Mouse (Mus musculus): ENCODE measurements around the gene Hist1h4m. TPM values are rescaled to one million over a fixed set of nuclear protein-coding genes. Genes with fewer than 3 reads are reported as not detected.
"Not testable (repeated sequence)": the region's sequence is repeated elsewhere in the genome, so short reads cannot be mapped to it uniquely, and the experiment has no call there.

Gene Hist1h4m
- polyA plus RNA-seq, 1 experiment from 2014 or later, result not detected

DNA sequence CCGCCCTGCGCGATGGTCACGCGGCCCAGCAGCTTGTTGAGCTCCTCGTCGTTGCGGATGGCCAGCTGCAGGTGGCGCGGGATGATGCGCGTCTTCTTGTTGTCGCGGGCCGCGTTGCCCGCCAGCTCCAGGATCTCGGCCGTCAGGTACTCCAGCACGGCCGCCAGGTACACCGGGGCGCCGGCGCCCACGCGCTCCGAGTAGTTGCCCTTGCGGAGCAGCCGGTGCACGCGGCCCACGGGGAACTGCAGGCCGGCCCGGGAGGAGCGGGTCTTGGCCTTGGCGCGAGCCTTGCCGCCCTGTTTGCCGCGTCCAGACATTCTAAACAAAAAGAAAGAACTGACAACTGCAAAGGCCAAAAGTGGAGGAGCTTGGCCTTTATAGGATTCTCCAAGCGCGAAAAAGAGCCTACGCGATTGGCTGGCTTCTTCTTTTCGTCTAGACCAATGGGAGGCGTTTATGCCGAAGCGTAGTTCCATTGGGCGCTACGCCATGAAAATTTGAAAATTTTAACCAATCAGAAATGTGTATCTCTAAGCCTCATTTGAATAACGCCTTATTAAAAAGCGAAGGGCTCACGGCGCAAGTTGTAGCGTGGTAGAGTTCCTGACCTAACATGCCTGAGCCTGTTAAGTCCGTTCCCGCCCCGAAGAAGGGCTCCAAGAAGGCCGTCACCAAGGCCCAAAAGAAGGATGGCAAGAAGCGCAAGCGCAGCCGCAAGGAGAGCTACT is 24.5 kb upstream of the Hist1h4m start, which contains the start of the genes Hist1h2an and Hist1h2bp:
Gene Hist1h2an (minus strand): TSS at position 320 of the 731 bp plus-strand sequence.
Gene Hist1h2bp (plus strand): TSS at position 563 of the 731 bp plus-strand sequence.
- not testable (repeated sequence) for H3K27me3 ChIP-seq; H3K9me3 ChIP-seq; H3K36me3 ChIP-seq (replicated peaks)
- peak within 1 kb of the TSS; percentile 53 for H3K4me2 ChIP-seq
- H3K9ac ChIP-seq, result peak within 1 kb of the TSS; percentile 58
- ATAC-seq (ENCODE audit: low FRiP score), result peak; percentile 95
- H3K4me1 ChIP-seq, result peaks cover 39% of the 10 kb centered on the region
- WGBS, result under 1% methylated on average over 38 of the region's 63 CpGs
- peak within 1 kb of the TSS; percentile 94 for H3K27ac ChIP-seq
- peak within 1 kb of the TSS; percentile 37 for H3K4me3 ChIP-seq (replicated peaks)

DNA sequence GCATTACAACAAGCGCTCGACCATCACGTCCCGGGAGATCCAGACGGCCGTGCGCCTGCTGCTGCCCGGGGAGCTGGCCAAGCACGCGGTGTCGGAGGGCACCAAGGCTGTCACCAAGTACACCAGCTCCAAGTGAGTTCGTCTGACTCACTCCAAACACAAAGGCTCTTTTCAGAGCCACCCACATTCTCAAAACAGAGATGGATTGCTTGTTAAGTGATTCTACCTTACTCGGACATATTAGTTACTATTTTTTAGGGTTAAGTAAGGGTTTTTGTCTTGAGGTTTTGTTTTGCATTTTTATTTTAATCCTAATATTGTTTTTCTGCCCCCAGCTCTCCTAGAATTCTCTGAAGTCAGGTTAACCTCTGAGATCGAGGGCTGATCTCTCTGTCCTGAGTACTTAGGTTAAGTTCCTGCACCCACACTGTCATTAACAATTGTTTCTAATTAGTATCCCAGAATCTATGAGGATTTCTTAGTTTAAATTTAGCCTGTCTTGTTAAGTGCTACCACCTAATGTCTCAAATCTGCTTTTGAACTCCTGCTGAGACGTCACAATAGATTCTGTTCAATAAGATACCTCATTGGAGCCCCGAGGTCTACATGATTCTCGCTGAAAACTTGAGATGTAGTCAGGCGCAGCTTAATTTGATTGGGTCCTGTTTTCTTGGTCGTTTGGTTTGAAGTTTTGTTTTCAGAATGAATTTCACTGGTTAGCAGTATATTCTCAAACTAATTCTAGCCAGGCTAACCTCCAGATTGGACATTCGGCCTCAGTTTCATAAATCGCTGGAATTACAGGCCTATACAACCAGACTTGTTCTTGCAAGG is 23.6 kb upstream of the Hist1h4m start:
- peaks cover 32% of the 10 kb centered on the region for H3K4me1 ChIP-seq

DNA sequence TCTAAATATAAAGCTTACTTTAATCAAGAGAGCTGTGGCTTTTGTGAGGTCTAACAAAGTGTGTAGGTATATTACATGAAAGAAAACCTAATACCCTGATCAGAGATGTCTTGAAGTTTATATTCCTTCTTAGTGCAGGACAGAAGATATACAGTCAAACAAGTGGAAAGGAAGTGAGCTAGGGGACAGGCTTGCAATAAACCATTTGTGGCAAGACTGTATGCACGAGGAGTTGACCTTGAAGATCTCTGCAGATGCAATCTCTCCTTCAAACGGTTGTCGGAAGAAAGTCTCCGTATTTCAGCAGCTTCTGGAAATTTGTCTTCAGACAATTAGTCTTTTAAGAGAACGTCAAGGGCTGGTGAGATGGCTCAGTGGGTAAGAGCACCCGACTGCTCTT is 21.6 kb upstream of the Hist1h4m start:
- Histone ChIP-seq H3K9me3 (no peaks in the 10 kb centered on the region), H3K27ac (no peak overlapping the region)
- WGBS, result 54% methylated on average over 6 of the region's 6 CpGs

More for the DNA sequence above, 23.6 kb upstream of the Hist1h4m start:
- Histone ChIP-seq H3K9me3 (no peaks in the 10 kb centered on the region), H3K4me3 (replicated peaks) (peak overlapping the region; percentile 37), H3K9ac (peak overlapping the region; percentile 45; the same call in 1 of the 2 replicates), H3K27me3 (no peaks in the 10 kb centered on the region), H3K36me3 (replicated peaks) (no peaks in the 10 kb centered on the region), H3K27ac (peak overlapping the region; percentile 88), H3K4me2 (peak overlapping the region; percentile 50)
- WGBS, result 5% methylated on average over 17 of the region's 21 CpGs
- ATAC-seq (ENCODE audit: low FRiP score), result peak; percentile 14

DNA sequence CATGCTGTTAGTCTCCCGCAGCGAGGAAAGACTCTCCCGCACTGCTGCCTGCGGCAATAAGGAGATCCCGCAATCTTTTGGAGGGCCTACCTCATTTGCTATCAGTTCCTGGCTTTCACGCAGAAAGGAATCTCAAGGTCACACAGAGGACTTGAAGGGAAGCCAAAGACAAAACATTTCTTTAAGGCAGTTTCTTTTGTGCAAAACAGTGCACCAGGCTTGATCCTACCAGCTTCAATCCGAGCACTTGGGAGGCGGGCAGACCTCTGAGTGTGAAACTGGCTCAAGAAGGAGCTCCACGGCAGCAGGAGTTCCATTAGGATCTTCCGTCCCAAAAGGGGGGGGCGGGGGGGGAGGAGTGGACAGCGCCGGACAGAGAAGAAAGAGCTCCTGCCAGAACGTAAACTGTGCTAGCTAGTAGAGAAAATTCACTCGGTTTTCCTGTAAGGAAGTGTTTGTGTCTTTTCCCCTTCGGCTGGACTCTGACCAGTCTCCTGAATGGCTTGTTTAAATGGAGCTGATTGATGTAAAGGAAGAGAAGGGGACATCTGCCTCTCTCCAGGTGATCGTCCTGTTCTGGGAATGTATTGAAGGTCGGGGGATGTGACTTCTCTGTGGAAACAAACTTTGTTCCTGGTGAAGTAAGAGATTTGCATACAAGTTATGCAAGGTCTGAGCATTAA is 20.8 kb upstream of the Hist1h4m start:
- ATAC-seq (ENCODE audit: low FRiP score), result no peak
- Histone ChIP-seq H3K4me3 (replicated peaks) (peak overlapping the region; percentile 11), H3K36me3 (replicated peaks) (no peaks in the 10 kb centered on the region), H3K27me3 (no peaks in the 10 kb centered on the region), H3K9ac (peak overlapping the region; percentile 45), H3K4me2 (peak overlapping the region; percentile 42), H3K27ac (peak overlapping the region; percentile 36; the same call in 1 of the 2 replicates), H3K9me3 (no peaks in the 10 kb centered on the region), H3K4me1 (peaks cover 20% of the 10 kb centered on the region)
- WGBS, result 5% methylated on average over 18 of the region's 18 CpGs

More for the DNA sequence above, 21.6 kb upstream of the Hist1h4m start:
- H3K36me3 ChIP-seq (replicated peaks), result no peaks in the 10 kb centered on the region
- no peak overlapping the region for H3K4me3 ChIP-seq (replicated peaks)
- H3K9ac ChIP-seq, result no peak overlapping the region
- H3K27me3 ChIP-seq, result no peaks in the 10 kb centered on the region
- ATAC-seq (ENCODE audit: low FRiP score), result no peak
- peaks cover 24% of the 10 kb centered on the region for H3K4me1 ChIP-seq
- no peak overlapping the region for H3K4me2 ChIP-seq

DNA sequence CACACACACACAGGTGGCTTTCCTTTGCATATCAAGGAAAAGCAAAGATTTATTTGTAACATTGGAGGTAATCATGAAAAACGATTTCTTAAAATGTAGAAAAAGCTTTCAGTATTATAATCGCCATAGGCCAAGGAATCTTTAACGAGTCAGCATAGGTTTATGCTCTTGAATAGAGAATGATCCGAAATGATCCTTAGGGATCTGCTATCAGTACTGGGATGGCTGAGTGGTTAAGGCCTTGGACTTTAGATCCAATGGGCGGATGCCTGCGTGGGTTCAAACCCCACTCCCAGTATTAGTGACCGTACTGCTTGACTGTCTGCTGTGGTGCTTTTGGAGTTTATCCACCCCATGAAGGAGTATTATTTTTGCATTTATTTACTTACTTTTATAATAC is 16.0 kb upstream of the Hist1h4m start:
- no peak overlapping the region for H3K9ac ChIP-seq
- H3K4me2 ChIP-seq, result no peak overlapping the region
- no peak for ATAC-seq (ENCODE audit: low FRiP score)
- no peak overlapping the region for H3K4me3 ChIP-seq (replicated peaks)
- H3K27me3 ChIP-seq, result no peaks in the 10 kb centered on the region
- H3K36me3 ChIP-seq (replicated peaks), result no peaks in the 10 kb centered on the region
- 88% methylated on average over 7 of the region's 7 CpGs for WGBS
- peaks cover 5% of the 10 kb centered on the region for H3K4me1 ChIP-seq
- H3K9me3 ChIP-seq, result no peaks in the 10 kb centered on the region
- no peak overlapping the region for H3K27ac ChIP-seq

DNA sequence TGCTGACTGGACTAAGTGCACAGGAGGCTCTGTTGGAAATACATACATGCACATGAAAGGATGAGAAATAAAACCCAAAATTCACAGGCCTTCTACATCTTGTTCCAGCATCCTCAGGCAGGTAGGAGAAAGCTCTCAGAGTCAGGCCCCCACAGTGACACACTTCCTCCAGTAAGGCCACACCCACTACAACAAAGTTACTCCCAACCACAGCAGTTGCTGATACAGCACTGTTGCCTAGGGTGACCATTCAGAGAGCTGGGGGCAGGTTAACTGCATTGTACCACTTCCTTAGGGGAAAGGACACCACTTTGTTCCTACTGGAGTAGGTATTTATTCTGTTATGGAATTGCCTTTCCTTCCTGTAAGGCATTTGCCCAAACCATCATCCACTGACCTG is 14.4 kb upstream of the Hist1h4m start:
- H3K27me3 ChIP-seq; H3K4me3 ChIP-seq (replicated peaks); H3K9ac ChIP-seq; H3K9me3 ChIP-seq; H3K36me3 ChIP-seq (replicated peaks); H3K27ac ChIP-seq; ATAC-seq (ENCODE audit: low FRiP score); H3K4me2 ChIP-seq; H3K4me1 ChIP-seq: not testable (repeated sequence)

DNA sequence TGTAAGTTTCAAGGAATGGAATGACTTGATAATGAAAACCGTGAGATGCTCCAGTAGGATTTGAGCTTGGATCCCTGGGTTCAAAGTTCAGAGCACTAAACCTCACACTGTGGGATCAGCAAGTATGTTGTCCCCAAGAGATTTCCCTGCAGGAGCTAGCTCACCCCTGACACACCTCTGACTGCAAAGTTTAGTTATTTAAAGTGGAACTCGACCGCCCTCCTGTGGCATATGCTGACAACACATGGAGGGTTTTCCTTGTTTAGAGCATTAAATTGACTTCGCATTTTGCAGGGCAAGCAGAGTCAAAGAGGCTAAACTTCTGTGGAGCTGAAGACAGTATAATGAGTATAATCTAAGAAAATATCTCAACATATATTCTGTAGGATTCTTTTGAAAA is 8.5 kb upstream of the Hist1h4m start:
- not testable (repeated sequence) for H3K4me3 ChIP-seq (replicated peaks); H3K27me3 ChIP-seq
- WGBS, result no CpG with 5 or more reads among the region's 4 CpGs

DNA sequence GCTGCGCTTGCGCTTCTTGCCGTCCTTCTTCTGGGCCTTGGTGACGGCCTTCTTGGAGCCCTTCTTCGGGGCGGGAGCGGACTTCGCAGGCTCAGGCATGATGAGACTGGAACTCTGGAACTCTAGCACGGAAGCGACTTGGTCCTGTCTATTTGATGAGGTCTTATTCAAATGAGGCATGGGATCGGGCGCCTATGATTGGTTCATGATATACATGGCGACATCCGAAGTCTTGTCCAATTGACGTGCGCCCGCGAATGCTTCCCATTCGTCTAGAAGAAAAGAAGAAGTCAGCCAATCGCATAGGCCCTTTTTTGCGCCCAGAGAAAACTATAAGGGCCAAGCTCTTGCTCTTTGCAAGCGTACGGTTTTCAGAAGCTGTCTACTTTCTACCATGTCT is 1.5 kb upstream of the Hist1h4m start, which contains the start of the genes Hist1h2bq and Hist1h2ao:
Gene Hist1h2bq (minus strand): TSS at position 125 of the 400 bp plus-strand sequence.
Gene Hist1h2ao (plus strand): TSS at position 393 of the 400 bp plus-strand sequence.
- H3K4me2 ChIP-seq; H3K9ac ChIP-seq; H3K4me1 ChIP-seq; H3K4me3 ChIP-seq (replicated peaks); H3K27me3 ChIP-seq; H3K36me3 ChIP-seq (replicated peaks); H3K27ac ChIP-seq; H3K9me3 ChIP-seq: not testable (repeated sequence)
- peak; percentile 97 for ATAC-seq (ENCODE audit: low FRiP score)
- WGBS, result no CpG with 5 or more reads among the region's 23 CpGs

More for the DNA sequence above, 8.5 kb upstream of the Hist1h4m start:
- not testable (repeated sequence) for H3K36me3 ChIP-seq (replicated peaks); H3K9me3 ChIP-seq; H3K4me2 ChIP-seq; H3K4me1 ChIP-seq; H3K9ac ChIP-seq; H3K27ac ChIP-seq
- peak; percentile 85 for ATAC-seq (ENCODE audit: low FRiP score)

DNA sequence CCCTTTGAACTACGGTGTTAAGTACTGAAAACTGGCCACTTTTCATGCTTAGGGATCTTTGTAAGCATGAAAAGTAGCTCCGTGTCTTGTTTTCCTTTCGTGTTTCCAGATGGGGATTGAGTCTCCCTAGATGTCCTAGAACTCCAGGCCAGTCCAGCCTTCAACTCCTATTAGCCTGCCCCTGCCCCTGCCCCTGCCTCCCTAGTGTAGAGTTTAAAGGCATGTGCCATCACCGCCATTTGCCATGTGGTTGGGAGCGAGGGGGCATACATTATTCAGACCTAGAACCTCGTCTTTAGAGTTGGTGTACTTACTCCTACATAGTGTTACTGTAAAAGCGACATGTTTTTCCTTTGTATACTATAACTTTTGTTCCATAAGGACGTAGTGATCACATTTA is 472 bp upstream of the Hist1h4m start:
- no CpG with 5 or more reads among the region's 8 CpGs for WGBS
- H3K4me1 ChIP-seq; H3K27me3 ChIP-seq; H3K4me3 ChIP-seq (replicated peaks); H3K9ac ChIP-seq; H3K27ac ChIP-seq; H3K36me3 ChIP-seq (replicated peaks); H3K9me3 ChIP-seq; H3K4me2 ChIP-seq: not testable (repeated sequence)
- peak; percentile 53 for ATAC-seq (ENCODE audit: low FRiP score)

DNA sequence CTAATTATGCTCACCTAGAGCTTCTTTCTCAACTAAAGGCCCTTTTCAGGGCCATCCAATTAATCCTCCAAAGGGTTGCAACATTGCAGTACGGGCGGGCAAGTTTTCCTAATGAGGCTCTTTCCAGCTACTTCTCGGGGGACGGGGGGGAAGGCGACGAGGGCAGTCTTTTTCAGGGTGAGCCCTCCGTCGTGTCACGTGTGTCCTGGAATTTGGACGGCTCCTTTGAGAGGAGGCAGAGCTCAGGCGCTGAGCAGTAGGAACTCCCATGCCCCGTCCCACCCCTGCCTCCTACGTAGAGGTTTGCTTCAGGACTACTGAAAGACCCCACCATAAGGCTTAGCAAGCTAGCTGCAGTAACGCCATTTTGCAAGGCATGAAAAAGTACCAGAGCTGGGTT is 546 bp downstream of the Hist1h4m start:
- 0% methylated on average over 14 of the region's 14 CpGs for WGBS

DNA sequence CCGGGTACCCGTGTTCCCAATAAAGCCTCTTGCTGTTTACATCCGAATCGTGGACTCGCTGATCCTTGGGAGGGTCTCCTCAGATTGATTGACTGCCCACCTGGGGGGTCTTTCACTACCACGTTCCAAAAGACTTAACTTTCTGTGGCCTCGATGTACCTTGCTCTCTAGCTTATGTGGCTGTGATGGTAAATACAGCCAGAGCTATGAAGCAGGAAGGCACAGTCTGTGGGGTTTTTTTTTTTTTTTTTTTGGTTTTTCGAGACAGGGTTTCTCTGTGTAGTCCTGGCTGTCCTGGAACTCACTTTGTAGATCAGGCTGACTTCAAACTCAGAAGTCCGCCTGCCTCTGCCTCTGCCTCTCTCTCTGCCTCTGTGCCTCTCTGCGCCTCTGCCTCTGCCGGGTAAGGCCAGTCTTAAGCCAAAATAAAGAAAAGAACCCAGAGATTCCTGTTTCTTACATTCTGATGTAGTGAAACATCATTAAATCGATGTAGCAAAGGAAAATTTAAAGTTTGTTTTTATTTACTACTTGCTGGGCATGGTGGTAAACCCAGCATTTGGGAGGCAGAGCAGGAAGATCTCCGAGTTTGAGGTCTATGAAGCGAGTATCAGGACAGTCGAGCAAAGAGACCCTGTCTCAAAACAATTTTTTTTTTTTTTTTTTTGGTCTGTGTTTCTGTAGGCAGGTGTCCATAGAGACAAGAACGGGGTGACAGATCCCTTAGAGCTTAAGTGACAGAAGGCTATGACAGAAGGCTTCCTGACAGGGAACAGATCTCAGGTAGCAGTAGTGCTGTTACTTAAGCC is 8.7 kb downstream of the Hist1h4m start:
- H3K9me3 ChIP-seq; H3K9ac ChIP-seq; H3K4me1 ChIP-seq; ATAC-seq (ENCODE audit: low FRiP score); H3K27ac ChIP-seq; H3K4me3 ChIP-seq (replicated peaks); H3K4me2 ChIP-seq; H3K36me3 ChIP-seq (replicated peaks); H3K27me3 ChIP-seq: not testable (repeated sequence)
- 54% methylated on average over 6 of the region's 16 CpGs for WGBS

More for the DNA sequence above, 546 bp downstream of the Hist1h4m start:
- H3K27me3 ChIP-seq; H3K9ac ChIP-seq; H3K4me1 ChIP-seq; H3K36me3 ChIP-seq (replicated peaks); H3K9me3 ChIP-seq: not testable (repeated sequence)
- Histone ChIP-seq H3K4me2 (peak overlapping the region; percentile 43), H3K27ac (peak overlapping the region; percentile 53; the same call in 1 of the 2 replicates), H3K4me3 (replicated peaks) (peak overlapping the region; percentile 24)
- peak; percentile 66 for ATAC-seq (ENCODE audit: low FRiP score)
